Comparison of ENCODE assay signal across 12 mouse cellular contexts in the genomic region with DNA sequence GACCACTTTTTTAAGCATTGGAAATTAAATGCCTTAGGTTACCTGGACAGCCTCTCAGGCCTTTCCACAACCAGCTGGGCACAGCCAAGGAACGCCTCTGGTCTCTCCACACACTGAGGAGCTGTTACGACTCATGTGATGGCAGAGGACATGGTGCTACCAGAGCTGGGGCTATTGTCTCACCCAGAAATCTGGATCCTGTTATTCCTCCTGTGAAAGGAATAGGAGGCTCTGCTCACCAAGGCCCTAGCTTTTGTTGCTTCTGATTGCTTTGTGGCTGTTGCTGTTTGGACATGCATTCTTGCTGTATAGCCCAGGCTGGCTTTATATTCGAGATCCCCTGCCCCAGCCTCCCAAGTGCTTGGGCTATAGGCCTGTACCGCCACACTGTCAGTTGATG. TPM values are rescaled to one million over a fixed set of nuclear protein-coding genes. Genes with fewer than 3 reads are reported as not detected.
A peak's percentile ranks its signal among the peaks of the same experiment; 100 is the strongest.
DNase-seq lines count a peak whose midpoint lies in the region; ATAC-seq and TF ChIP-seq lines count a peak whose summit lies in the region.
"Had no signal": no experiment of that assay in that cellular context is flagged by ENCODE, and none has a peak within 500 bp of the region (broad histone marks: within the 10 kb centered on the region; RNA-seq: fewer than 3 reads in every experiment).

No protein-coding gene starts in this region.

- no peak for TF ChIP-seq CTCF in midbrain, postnatal 0 days (IDR thresholded peaks at IDR 0.05)

- H3K4me2 ChIP-seq in hindbrain, embryonic 13.5 days = no peak overlapping the region
- H3K4me2 ChIP-seq in hindbrain, embryonic 12.5 days (replicated peaks) = no peak overlapping the region
- H3K4me2 ChIP-seq in midbrain, embryonic 16.5 days (ENCODE audit: low read length) = no peak overlapping the region
- no peak overlapping the region for H3K4me2 ChIP-seq in midbrain, postnatal 0 days (ENCODE audit: low read depth, low read length, poor library complexity, severe bottlenecking)
- H3K4me2 ChIP-seq in limb, embryonic 11.5 days (ENCODE audit: low read depth, severe bottlenecking) = no peak overlapping the region
- H3K4me2 ChIP-seq: liver, embryonic 13.5 days had no signal

- no peak for ATAC-seq in hindbrain, embryonic 13.5 days (ENCODE audit: low FRiP score)
- ATAC-seq in hindbrain, embryonic 12.5 days (ENCODE audit: low FRiP score) = no peak
- ATAC-seq in midbrain, embryonic 16.5 days = no peak
- no peak for ATAC-seq in midbrain, postnatal 0 days (ENCODE audit: low FRiP score)
- no peak for ATAC-seq in limb, embryonic 11.5 days (ENCODE audit: insufficient number of reproducible peaks, low FRiP score, low TSS enrichment, low read depth)

- DNase-seq in midbrain, postnatal 0 days (ENCODE audit: low spot score) = no peak
- DNase-seq in limb, embryonic 11.5 days (ENCODE audit: low spot score) = no peak
- DNase-seq in retina, postnatal 1 day = no peak
- DNase-seq in Muller cell, postnatal 12 days (ENCODE audit: inconsistent ontology term) = no peak
- DNase-seq: cerebellum, postnatal 25 days; liver, embryonic 13.5 days; thymus, postnatal 36 days had no signal

- no peak overlapping the region for H3K27ac ChIP-seq in hindbrain, embryonic 13.5 days
- no peak overlapping the region for H3K27ac ChIP-seq in hindbrain, embryonic 12.5 days
- 0 out of 2 replicates have a peak overlapping the region, but pooled peaks have one; percentile 28 for H3K27ac ChIP-seq in midbrain, embryonic 16.5 days (ENCODE audit: low read length)
- H3K27ac ChIP-seq in midbrain, postnatal 0 days (ENCODE audit: low read depth, low read length) = no peak overlapping the region
- H3K27ac ChIP-seq in limb, embryonic 11.5 days (replicated peaks; ENCODE audit: low read depth, low read length) = 0 out of 2 replicates have a peak overlapping the region, but pooled peaks have one; percentile 21

- 71% methylated on average over 4 of the region's 4 CpGs for WGBS in hindbrain, embryonic 13.5 days
- 73% methylated on average over 4 of the region's 4 CpGs for WGBS in hindbrain, embryonic 12.5 days
- 70% methylated on average over 4 of the region's 4 CpGs for WGBS in midbrain, embryonic 16.5 days
- WGBS in midbrain, postnatal 0 days = 66% methylated on average over 4 of the region's 4 CpGs
- WGBS in limb, embryonic 11.5 days = 74% methylated on average over 4 of the region's 4 CpGs

- H3K9me3 ChIP-seq in hindbrain, embryonic 13.5 days = no peaks in the 10 kb centered on the region
- H3K9me3 ChIP-seq in hindbrain, embryonic 12.5 days (replicated peaks) = no peaks in the 10 kb centered on the region
- no peaks in the 10 kb centered on the region for H3K9me3 ChIP-seq in midbrain, embryonic 16.5 days (replicated peaks; ENCODE audit: control insufficient read depth, low read length, poor library complexity, severe bottlenecking)
- no peaks in the 10 kb centered on the region for H3K9me3 ChIP-seq in midbrain, postnatal 0 days (ENCODE audit: low read length)
- H3K9me3 ChIP-seq in limb, embryonic 11.5 days (ENCODE audit: control insufficient read depth, low read length) = no peaks in the 10 kb centered on the region
- H3K9me3 ChIP-seq: liver, embryonic 13.5 days; megakaryocyte, embryonic 14.5 days had no signal

- H3K27me3 ChIP-seq in hindbrain, embryonic 13.5 days = no peaks in the 10 kb centered on the region
- no peaks in the 10 kb centered on the region for H3K27me3 ChIP-seq in hindbrain, embryonic 12.5 days
- no peaks in the 10 kb centered on the region for H3K27me3 ChIP-seq in midbrain, embryonic 16.5 days (ENCODE audit: control insufficient read depth, insufficient read depth, low read depth, low read length)
- H3K27me3 ChIP-seq in midbrain, postnatal 0 days (ENCODE audit: insufficient read depth, low read length) = no peaks in the 10 kb centered on the region
- no peaks in the 10 kb centered on the region for H3K27me3 ChIP-seq in limb, embryonic 11.5 days (ENCODE audit: control insufficient read depth, insufficient read depth, low read length)
- H3K27me3 ChIP-seq: liver, embryonic 13.5 days had no signal

- H3K36me3 ChIP-seq in hindbrain, embryonic 13.5 days = no peaks in the 10 kb centered on the region
- H3K36me3 ChIP-seq in hindbrain, embryonic 12.5 days = no peaks in the 10 kb centered on the region
- no peaks in the 10 kb centered on the region for H3K36me3 ChIP-seq in midbrain, embryonic 16.5 days (ENCODE audit: control insufficient read depth, insufficient read depth, low read length)
- no peaks in the 10 kb centered on the region for H3K36me3 ChIP-seq in midbrain, postnatal 0 days (ENCODE audit: insufficient read depth, low read length)
- 0 out of 2 replicates have a peak, but pooled peaks cover 1% of the 10 kb centered on the region for H3K36me3 ChIP-seq in limb, embryonic 11.5 days (ENCODE audit: control insufficient read depth, insufficient read depth, low read length)
- H3K36me3 ChIP-seq: liver, embryonic 13.5 days had no signal

- H3K4me1 ChIP-seq in hindbrain, embryonic 13.5 days (replicated peaks) = peaks cover 18% of the 10 kb centered on the region
- H3K4me1 ChIP-seq in hindbrain, embryonic 12.5 days = peaks cover 22% of the 10 kb centered on the region
- H3K4me1 ChIP-seq in midbrain, embryonic 16.5 days (ENCODE audit: control insufficient read depth, insufficient read depth, low read length) = no peaks in the 10 kb centered on the region
- no peaks in the 10 kb centered on the region for H3K4me1 ChIP-seq in midbrain, postnatal 0 days (ENCODE audit: insufficient read depth, low read length)
- peaks cover 10% of the 10 kb centered on the region for H3K4me1 ChIP-seq in limb, embryonic 11.5 days (ENCODE audit: control insufficient read depth, insufficient read depth, low read length)

- no peak overlapping the region for H3K4me3 ChIP-seq in hindbrain, embryonic 13.5 days
- no peak overlapping the region for H3K4me3 ChIP-seq in hindbrain, embryonic 12.5 days
- no peak overlapping the region for H3K4me3 ChIP-seq in midbrain, embryonic 16.5 days (ENCODE audit: low read depth, low read length)
- no peak overlapping the region for H3K4me3 ChIP-seq in midbrain, postnatal 0 days (ENCODE audit: low read depth, low read length)
- no peak overlapping the region for H3K4me3 ChIP-seq in limb, embryonic 11.5 days (ENCODE audit: low read depth, low read length)
- H3K4me3 ChIP-seq: liver, embryonic 13.5 days; megakaryocyte, embryonic 14.5 days had no signal

- peak overlapping the region; percentile 35; the same call in 1 of the 2 replicates for H3K9ac ChIP-seq in hindbrain, embryonic 13.5 days
- no peak overlapping the region; the same call in 1 of the 2 replicates for H3K9ac ChIP-seq in hindbrain, embryonic 12.5 days
- H3K9ac ChIP-seq in midbrain, embryonic 16.5 days (ENCODE audit: low read depth, low read length) = no peak overlapping the region
- H3K9ac ChIP-seq in midbrain, postnatal 0 days (replicated peaks; ENCODE audit: low read length, poor library complexity, severe bottlenecking) = no peak overlapping the region
- H3K9ac ChIP-seq in limb, embryonic 11.5 days (ENCODE audit: low read length) = no peak overlapping the region
- H3K9ac ChIP-seq: liver, embryonic 13.5 days had no signal

RNA-seq across cellular contexts. Expression of gene Ankrd2, which starts 19.5 kb away (rescaled TPM):
- 0.35 and 0.53 TPM in 2 replicates for polyA plus RNA-seq in hindbrain, embryonic 13.5 days (2015; fragmentation: Nextera tagmentation; extraction: Ambion mirVana)
- not detected in 2 replicates for polyA plus RNA-seq in hindbrain, embryonic 12.5 days (2016; fragmentation: Nextera tagmentation; extraction: Ambion mirVana)
- 0.71 and 0.94 TPM in 2 replicates for polyA plus RNA-seq in midbrain, embryonic 16.5 days (2015; fragmentation: Nextera tagmentation; extraction: Ambion mirVana)
- total RNA-seq in midbrain, postnatal 0 days (2014; rRNA removed) = 0.71 and 1.7 TPM in 2 replicates
- polyA plus RNA-seq in midbrain, postnatal 0 days (2015; fragmentation: Nextera tagmentation; extraction: Ambion mirVana) = 0.81 and 2.4 TPM in 2 replicates
- polyA plus RNA-seq in limb, embryonic 11.5 days (2014; fragmentation: Nextera tagmentation; extraction: Ambion mirVana) = 0.31 and 0.92 TPM in 2 replicates

RNA-seq across cellular contexts. Expression of gene Hoga1, which starts 29.2 kb away (rescaled TPM):
- polyA plus RNA-seq in hindbrain, embryonic 13.5 days (2015; fragmentation: Nextera tagmentation; extraction: Ambion mirVana) = 1.3 and 1.7 TPM in 2 replicates
- 1.1 and 1.3 TPM in 2 replicates for polyA plus RNA-seq in hindbrain, embryonic 12.5 days (2016; fragmentation: Nextera tagmentation; extraction: Ambion mirVana)
- polyA plus RNA-seq in midbrain, embryonic 16.5 days (2015; fragmentation: Nextera tagmentation; extraction: Ambion mirVana) = 1.6 and 1.7 TPM in 2 replicates
- 3.1 TPM in 2 replicates for total RNA-seq in midbrain, postnatal 0 days (2014; rRNA removed)
- 3.4 and 4.0 TPM in 2 replicates for polyA plus RNA-seq in midbrain, postnatal 0 days (2015; fragmentation: Nextera tagmentation; extraction: Ambion mirVana)
- 1.1 and 1.4 TPM in 2 replicates for polyA plus RNA-seq in limb, embryonic 11.5 days (2014; fragmentation: Nextera tagmentation; extraction: Ambion mirVana)

RNA-seq across cellular contexts. Expression of gene Ubtd1, which starts 34.7 kb away (rescaled TPM):
- 10.8 and 11.4 TPM in 2 replicates for polyA plus RNA-seq in hindbrain, embryonic 13.5 days (2015; fragmentation: Nextera tagmentation; extraction: Ambion mirVana)
- polyA plus RNA-seq in hindbrain, embryonic 12.5 days (2016; fragmentation: Nextera tagmentation; extraction: Ambion mirVana) = 15.9 and 16.2 TPM in 2 replicates
- polyA plus RNA-seq in midbrain, embryonic 16.5 days (2015; fragmentation: Nextera tagmentation; extraction: Ambion mirVana) = 9.1 and 10.1 TPM in 2 replicates
- 17.5 and 22.1 TPM in 2 replicates for total RNA-seq in midbrain, postnatal 0 days (2014; rRNA removed)
- polyA plus RNA-seq in midbrain, postnatal 0 days (2015; fragmentation: Nextera tagmentation; extraction: Ambion mirVana) = 12.2 and 12.8 TPM in 2 replicates
- 10.1 and 10.6 TPM in 2 replicates for polyA plus RNA-seq in limb, embryonic 11.5 days (2014; fragmentation: Nextera tagmentation; extraction: Ambion mirVana)

RNA-seq across cellular contexts. Expression of gene Mms19, which starts 35.3 kb away (rescaled TPM):
- polyA plus RNA-seq in hindbrain, embryonic 13.5 days (2015; fragmentation: Nextera tagmentation; extraction: Ambion mirVana) = 36.5 and 39.7 TPM in 2 replicates
- polyA plus RNA-seq in hindbrain, embryonic 12.5 days (2016; fragmentation: Nextera tagmentation; extraction: Ambion mirVana) = 33.1 and 39.0 TPM in 2 replicates
- 27.0 and 31.9 TPM in 2 replicates for polyA plus RNA-seq in midbrain, embryonic 16.5 days (2015; fragmentation: Nextera tagmentation; extraction: Ambion mirVana)
- total RNA-seq in midbrain, postnatal 0 days (2014; rRNA removed) = 45.7 and 62.5 TPM in 2 replicates
- polyA plus RNA-seq in midbrain, postnatal 0 days (2015; fragmentation: Nextera tagmentation; extraction: Ambion mirVana) = 26.1 TPM in 2 replicates
- polyA plus RNA-seq in limb, embryonic 11.5 days (2014; fragmentation: Nextera tagmentation; extraction: Ambion mirVana) = 40.1 and 50.5 TPM in 2 replicates

RNA-seq across cellular contexts. Expression of gene 4933411K16Rik, which starts 35.8 kb away (rescaled TPM):
- not detected in 2 replicates for polyA plus RNA-seq in hindbrain, embryonic 13.5 days (2015; fragmentation: Nextera tagmentation; extraction: Ambion mirVana)
- not detected in 2 replicates for polyA plus RNA-seq in hindbrain, embryonic 12.5 days (2016; fragmentation: Nextera tagmentation; extraction: Ambion mirVana)
- not detected in 2 replicates for polyA plus RNA-seq in midbrain, embryonic 16.5 days (2015; fragmentation: Nextera tagmentation; extraction: Ambion mirVana)
- 0.24 TPM in 1 of 2 replicates, not detected in the other for total RNA-seq in midbrain, postnatal 0 days (2014; rRNA removed)
- polyA plus RNA-seq in midbrain, postnatal 0 days (2015; fragmentation: Nextera tagmentation; extraction: Ambion mirVana) = not detected in 2 replicates
- polyA plus RNA-seq in limb, embryonic 11.5 days (2014; fragmentation: Nextera tagmentation; extraction: Ambion mirVana) = not detected in 2 replicates
- polyA plus RNA-seq: liver, embryonic 13.5 days; neural tube, embryonic 11.5 days had no signal

Comparison
In these comparisons a context has a peak if more than half of its experiments do, and no peak if none do; other contexts are left out.
1. H3K27ac ChIP-seq: peak in midbrain, embryonic 16.5 days (single experiment) and limb, embryonic 11.5 days (single experiment); none in hindbrain, embryonic 13.5 days (single experiment), hindbrain, embryonic 12.5 days (single experiment) and midbrain, postnatal 0 days (single experiment).